Mouse (Mus musculus): Measurements from ENCODE around the gene Gsta3.

- TF ChIP-seq MAFK (IDR thresholded peaks at IDR 0.05; ENCODE audit: insufficient read depth, low read depth, low read length) (no peak), ZNF384 (IDR thresholded peaks at IDR 0.05; ENCODE audit: low read depth, low read length) (no peak), HCFC1 (IDR thresholded peaks at IDR 0.05; ENCODE audit: borderline replicate concordance, insufficient read depth, low read length) (no peak), CHD2 (IDR thresholded peaks at IDR 0.05; ENCODE audit: low read depth, low read length) (no peak), ZC3H11A (IDR thresholded peaks at IDR 0.05; ENCODE audit: borderline replicate concordance, low read depth, low read length) (no peak)
These were observed 73.9 kb downstream of the Gsta3 start for GRCm38 (mm10) chr1:21314336-21314735.

Data from ES-E14 (cell line).